Mouse (Mus musculus) cerebellum, adult 9-11 months (tissue): ENCODE results near the gene Tacc2.

Experiments
- DNase-seq: peaks from one replicate; pipeline ENCODE4 v3.0.0; 2022

Tacc2 gene

DNA sequence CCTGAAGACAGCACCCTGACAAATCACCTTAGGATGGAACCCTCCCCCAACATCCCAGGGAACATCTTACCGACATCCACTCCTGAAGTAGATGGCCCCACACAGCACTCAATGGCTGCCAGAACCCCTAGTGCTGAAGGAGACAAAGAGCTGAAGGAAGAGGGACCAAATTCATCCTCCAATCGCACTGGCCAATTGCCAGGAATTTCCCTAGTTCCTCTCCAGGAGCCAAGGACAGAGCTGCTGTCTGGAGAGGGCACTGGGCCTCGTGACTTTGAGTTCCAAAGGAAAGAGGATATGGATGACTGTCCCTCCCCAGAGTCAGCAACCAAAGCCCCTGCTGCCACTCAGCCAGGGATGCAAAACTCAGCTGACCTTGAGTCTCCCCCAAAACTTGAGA, 44.7 kb downstream of the Tacc2 start:
- no peak for DNase-seq

DNA sequence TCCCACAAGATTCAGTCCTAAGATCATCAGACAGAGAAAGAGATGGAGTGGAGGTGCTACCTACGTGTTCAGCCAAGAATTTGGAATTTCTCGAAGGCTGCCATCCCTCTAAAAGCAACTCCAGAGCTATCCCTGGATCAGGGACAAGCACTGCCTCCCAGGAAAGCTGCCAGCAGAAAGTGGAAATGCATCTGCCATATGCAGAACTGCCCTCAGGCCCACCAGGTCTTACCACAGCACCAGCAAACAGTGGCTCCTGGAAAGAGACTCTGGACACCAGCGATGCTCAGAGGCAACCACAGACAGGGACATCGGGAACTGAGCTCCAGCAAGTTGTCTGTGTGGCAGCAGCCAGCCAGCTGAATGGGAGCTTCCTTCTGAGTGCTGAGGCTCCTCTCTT, 45.1 kb downstream of the Tacc2 start:
- DNase-seq: no peak

DNA sequence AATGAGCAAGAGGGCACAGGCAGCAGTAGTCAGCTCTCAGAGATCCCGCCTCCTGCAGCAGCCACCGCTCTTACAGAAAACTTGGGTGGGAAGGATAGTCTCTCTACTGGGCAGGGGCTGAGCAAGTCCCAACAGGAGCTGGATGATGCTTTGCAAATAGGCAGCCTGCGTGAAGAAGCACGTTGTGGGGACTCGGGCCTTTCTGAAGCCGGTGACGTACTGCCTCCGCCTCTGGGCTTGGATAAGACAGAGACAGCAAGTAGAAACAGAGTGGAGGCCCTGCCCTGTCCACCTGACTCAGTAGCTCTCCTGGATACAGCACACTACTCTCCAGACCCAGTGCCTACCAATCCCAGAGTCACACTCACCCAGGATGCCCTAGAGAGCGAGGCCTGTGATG, 47.1 kb downstream of the Tacc2 start:
- no peak for DNase-seq

DNA sequence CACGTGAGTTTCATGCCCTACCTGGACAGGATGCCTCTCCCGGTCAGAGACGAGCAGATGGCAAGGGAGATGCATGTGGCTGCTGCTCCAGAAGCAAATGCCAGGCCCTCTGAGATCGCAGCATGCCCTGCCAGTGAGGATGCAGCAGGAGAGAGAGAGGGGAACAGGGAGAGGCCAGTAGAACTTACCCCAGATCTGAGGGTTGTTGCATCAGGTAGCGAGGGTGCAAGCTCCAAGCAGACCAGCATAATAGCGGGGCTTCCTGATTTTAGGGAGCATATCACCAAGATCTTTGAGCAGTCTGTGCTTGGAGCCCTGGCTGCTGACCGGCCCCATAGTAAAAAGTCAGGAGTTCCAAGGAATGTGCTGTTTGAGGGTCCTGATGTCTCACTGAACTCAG, 48.1 kb downstream of the Tacc2 start:
- peak; percentile 41 for DNase-seq

DNA sequence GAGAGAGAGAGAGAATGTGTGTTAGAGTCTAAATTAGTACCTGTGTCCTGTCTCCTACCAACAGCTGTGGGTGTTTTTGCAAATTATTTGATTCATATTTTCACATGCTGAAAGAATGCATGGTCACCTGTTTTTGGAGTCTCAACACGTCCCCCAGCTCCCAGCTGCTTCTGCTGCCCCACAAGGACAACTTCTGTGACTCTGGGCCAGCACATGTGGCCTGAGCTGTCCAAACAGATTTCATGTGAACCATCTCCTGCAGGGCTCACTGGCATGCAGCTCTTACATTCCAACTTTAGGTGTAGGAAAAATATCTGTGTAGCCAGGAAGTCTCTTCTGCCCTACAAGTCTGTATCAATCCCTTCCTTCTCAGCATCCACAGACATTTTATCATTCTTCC, 51.4 kb downstream of the Tacc2 start:
- no peak for DNase-seq

DNA sequence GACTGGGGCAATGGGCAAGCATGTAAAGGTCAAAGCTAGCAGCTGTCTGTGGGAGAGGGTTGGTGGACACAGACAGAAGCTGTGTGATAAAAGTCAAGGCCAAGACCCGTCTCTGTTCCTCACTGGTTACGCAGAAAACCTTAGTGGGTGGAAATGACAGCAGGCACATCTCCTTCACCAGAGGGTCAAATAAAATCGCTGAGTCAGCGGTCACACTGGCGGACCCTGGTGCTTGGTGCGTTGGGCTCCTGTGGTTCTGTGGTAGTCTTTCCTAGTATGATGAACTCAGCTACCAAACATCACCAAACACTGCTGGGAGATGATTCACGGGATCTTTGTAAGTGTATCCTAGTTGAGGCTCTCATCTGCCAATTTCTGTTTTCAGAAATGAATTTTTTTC, 52.8 kb downstream of the Tacc2 start:
- no peak for DNase-seq

DNA sequence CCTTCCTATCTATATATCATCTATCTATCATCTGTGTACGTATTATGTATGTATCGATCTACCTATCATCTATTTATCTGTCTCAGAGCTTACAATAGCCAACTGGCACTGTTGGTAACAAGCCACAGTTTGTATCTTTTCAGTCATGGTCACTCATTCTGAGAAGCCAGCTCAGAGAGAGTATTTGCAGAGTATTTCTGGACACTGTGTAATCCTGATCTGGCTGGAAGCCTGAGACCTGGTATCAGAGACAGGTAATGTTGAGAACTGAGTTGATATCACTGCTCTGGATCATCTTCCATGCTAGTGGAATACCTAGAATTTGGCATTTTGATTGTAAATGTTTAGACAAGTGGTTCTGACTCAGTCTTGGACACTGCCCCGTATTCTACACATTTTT, 53.7 kb downstream of the Tacc2 start:
- DNase-seq: no peak

DNA sequence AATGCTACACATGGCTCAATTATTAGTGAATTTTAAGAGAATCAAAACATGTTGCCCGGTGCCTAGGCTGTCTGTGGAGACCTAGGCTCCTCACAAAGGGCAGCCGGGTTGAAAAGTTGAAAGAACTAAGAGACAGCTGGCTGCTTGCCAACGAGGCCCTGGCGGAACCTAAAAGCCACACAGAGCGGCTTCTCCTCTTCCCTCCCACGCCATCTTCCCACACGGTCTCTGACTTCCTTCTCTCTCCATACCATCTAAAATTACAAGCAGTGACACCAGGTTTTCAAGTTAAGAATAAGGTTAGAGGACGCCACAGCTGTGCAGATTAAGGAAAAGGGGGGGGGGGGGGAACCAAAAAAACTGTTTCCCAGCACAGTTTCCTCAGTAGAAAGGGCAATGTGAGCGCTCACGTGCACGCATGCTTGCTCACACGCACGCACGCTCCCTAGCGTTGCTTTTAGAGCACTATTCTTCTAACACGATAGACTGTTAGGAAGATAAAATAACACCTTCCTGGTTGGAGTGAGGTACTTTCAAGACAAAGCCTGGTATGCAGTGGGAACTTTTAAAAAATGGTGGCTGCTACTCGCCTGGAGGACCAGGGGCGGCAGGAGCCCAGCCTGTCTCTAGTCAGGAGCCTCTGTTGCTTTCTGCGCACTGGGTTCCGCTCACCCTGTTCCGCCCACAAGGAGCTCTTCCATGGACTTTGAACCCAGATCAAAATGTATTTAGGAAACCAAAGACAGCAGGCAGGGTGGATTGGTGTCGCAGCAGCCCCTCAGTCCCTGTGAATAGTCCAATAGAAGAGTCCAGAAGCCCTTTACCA, 54.5 kb downstream of the Tacc2 start:
- DNase-seq: no peak

DNA sequence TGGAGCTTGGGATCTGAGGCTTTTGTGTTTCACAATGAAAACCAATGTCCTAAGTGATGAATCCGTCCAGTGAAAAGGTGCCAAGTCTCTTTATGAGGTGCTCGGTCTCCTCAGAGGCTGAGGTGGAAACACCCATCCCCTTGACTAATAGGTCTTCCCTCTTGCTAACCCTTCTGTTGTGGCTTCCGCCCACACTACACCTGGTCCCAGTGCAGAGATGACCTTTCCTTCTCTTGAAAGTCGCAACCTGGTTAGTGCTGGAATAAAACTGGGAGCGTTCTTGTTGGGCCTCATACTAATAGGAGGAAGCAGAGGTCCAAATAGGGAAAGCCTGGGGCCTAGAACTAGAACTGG, 55.1 kb downstream of the Tacc2 start:
- DNase-seq: no peak

DNA sequence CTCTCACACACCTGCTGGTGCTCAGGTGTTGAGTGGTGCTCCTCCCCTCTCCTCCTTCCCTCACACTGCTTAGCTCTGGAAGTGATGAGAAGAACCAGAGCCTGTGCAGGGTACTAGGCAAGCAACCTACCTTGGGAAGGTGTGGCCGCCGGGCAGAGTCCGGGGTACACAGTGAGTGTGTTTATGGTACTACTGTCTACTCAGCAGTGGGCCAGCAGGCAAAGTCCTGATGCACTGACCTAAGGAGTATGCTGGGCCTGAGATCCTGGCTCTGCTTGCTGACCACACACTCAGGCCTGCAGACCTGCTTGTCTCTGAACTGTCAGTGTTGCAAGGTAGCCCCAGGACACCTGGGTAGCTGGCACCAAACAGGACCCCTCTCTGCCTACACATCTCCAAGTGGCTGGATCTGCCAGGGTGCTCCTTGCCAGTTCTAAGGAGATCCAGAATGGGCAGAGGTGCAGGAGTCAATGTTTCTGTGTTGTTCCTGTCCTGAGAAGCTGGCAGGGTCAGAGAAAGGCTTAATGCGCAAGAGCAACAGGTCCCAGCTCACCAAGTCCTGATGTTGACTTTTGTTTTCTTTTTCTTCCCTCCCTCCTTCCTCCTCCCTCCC, 57.1 kb downstream of the Tacc2 start:
- DNase-seq: no peak

DNA sequence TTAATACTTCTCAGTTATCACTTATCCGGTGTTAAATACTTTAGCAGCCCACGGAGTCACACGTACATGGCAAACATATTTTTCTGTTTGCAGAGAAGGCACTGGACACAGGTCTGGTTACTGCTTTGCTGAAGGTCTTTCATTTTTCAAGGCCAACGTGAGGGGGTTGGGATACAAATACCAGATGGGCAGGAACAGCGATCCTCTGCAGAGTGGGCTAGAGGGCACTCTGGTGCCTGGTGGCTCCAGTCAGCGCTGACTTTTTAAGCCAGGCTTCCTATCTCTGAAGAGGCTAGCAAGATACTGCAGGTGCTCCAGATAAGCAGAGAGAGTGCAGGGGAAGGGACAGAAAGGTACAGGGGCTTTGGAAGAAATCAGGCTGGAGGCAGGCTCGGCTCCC, 58.0 kb downstream of the Tacc2 start:
- DNase-seq: no peak

DNA sequence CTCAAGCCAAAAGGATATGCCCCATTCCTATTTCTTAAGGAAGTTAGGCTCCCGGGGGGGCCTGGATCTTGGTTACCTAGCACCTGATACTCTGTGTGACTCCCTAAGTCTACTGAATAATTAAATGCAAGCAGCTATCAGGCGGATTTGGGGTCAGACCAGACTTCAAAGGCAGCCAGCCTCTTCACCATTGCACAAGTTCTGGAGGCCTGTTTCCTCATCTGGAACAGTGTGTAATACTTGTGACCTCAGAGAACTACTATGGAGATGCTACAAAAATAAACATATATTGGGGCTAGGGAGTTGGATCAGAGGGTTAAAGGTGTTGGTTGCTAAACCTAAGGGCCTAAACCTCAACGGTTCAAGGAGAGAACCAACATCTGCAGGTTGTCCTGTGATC, 59.0 kb downstream of the Tacc2 start:
- no peak for DNase-seq

DNA sequence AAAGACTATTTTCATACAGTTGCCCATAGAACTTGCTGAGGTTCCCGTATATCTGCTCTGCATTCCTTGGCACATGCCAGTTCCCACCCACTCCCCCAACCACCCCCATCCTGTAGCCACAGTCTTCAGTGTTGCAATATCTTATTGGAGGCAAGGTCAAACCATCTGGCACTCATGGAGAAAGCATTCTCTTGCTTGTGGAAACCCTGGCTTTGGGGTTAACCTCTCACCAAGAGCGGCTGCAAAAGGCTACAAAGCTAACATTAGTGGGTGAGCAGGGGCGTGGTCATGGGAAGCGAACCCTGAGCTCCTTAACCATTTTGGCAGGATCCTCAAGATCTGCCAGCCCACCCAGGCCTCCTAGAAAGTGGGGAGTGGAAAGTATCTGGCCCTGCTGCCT, 59.7 kb downstream of the Tacc2 start:
- no peak for DNase-seq

DNA sequence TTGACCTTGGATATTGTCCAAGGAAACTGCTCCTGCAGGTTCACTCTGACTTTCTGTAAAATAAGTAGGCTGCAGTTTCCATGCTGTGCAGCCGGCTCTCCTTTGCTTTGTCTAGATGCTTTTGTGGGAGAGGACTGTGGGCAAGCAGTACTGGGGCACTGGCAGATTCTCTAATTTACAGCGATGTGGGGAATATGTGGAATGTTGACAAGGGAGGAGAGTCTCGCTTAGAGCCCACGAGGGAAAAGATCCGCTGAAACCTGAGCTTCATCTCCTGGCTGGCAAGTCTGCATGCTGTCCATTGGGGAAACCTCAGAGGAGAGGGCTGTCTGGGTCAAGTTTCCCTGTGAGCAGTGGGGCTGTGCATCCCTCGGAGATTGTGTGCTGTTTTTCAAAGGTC, 60.6 kb downstream of the Tacc2 start:
- DNase-seq: no peak

DNA sequence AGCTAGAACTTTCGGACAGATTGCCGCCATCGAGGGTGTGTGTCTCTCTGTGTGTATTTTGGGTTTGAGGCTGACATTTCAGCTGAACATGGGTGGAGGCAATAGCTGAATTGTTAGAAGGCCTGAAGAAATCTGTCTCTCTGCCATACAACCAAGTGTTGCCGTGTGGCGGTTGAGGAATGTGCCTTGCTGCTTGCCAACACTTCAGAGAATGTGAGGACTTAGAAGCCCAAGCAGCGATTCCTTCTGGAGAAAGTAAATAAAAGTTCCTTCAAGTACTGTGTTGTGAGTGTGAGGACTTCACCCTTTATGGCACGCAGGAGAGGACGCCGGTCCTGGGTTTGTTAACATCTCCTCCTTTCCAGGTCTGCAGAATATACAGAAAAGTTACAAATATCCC, 63.4 kb downstream of the Tacc2 start:
- DNase-seq: no peak

DNA sequence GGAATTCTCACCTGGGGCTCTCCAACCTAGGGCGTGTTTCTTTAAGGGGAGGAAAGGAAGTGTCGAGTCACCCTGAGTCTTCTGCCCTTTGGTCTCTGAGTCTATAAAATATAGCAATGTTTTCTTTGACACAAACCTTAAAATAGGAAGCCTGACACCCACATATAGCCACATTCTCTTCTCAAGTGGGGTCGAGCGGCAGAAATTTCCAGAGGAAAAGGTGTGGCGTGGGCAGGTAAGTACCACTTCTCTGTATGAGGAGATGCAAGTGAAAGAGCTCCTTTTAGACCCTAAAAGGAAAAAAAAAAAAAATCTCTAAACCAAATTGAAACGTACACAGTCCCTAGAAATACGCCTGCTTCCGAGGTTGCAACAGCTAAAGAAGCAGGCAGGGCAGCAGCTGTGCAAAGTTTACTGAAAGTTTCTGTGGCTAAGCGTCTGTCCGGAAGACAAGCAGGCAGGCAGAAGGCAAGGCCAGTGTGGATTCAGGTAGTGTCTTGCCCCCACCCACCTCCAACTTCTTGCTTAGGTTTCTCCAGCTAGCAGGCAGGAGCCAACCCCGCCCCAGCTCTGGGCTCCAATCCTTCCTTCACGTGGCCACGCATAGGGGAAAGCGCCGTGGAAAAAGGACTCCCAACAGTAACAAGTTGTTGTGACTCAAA, 68.2 kb downstream of the Tacc2 start:
- DNase-seq: no peak

DNA sequence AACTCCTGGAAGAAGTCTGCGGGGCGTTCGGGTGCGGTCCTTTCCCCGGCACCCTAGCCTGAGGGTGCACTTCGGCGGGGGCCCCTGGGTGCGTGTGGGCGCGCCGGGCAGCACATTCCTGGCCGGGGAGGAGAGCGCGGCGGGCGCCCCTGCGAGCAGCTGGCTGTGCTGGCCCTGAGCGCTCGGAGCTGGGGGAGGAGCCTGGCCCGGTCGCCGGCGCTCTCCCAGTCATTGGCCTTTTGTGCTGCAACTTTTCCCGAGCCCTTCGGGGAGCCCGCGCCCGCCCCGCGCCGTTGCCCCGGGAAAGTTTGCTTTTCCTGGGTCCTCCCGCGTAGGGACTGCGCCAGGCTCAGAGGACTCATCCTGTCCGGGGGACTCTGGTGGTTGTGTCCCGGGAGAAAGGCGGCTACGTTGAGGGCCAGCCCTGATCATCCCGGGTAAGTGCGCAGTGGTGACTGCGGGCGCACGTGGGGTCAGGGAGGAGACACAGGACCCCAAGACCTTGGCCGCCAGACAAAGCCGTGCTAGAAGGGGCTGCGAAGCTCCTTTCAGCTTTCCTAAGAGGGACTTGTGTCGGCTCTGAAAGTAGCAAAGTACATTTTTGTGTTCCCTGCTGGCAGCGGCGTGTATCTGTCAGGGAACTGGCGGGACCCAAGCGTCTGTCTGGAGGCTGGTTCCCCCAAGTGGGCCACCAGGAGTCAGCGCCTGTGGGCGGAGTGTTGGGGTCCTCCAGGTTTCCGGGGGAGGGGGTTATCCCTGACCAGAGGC, 68.9 kb downstream of the Tacc2 start:
- no peak for DNase-seq

DNA sequence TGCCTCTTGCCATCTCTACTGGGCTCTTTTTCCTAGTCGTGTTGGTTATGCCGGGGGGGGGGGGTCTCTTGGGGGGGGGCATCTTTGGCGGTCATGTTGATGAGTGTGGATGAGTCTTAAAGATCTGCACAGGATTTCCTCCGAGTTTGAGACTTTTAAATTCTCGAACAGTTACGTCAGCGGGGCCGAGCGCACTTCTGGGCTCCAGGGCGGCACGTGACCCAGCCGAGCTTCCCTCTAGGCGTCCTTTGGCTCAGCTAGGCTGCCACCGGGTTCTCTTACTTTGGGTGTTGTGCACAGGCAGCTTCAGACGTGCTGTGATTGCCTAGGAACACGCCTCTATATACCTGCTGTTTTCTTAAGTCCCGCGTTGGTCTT, 69.5 kb downstream of the Tacc2 start:
- no peak for DNase-seq

DNA sequence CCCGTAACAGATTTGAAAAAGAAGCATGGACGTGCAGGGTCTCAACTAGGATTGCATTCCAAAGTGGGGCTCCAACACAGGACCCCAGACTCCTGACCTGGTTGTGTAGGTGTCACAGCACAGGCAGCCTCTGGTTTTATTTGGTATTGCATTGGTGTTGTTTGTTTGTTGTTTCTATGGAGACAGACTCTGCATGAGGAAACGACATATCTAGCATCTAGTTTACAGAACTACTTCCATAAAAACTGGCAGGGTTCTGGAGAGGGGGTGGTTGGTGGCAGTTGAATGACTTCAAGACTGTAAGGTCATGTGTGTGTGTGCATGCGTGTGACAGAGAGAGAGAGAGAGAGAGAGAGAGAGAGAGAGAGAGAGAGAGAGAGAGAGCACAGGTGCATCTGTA, 70.8 kb downstream of the Tacc2 start:
- DNase-seq: no peak

DNA sequence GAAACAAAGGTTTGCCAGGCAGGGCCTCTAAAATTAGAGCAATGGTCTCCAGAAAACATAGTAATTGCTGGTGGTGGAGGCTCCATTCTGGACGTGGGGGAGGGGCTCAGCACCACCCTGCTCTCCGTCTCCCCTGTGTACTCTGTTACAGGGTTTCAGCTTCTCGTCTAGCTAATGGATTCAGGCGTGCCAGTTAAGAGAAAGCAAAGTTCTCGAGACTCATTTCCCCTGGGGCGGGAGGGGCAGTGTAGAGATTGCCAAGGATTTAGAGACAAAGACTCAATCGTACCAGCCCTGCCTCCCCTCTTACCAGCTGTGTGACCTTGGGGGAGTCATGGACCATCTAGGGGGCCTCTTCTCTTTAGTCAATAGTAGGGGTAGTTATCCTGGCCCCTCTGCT, 72.0 kb downstream of the Tacc2 start:
- no peak for DNase-seq

DNA sequence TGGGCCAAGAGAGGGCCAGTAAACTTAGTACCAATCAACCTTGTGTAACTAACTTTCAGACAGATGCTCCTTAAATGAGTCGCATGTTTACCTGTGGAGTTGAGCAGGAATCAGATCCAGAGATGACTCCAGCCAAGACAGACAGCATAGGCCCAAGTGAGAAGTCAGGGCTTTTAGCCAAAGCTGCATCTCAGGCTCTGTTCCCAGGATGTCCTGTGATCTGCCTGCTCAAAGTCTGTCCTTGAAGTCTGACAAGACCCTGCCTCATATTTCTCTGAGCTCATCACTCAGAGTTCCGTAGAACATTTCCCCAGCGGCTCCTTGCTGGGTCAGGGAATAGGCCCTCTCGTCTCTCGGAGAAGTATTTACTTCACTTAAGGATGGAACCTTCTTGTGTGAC, 73.4 kb downstream of the Tacc2 start:
- no peak for DNase-seq

DNA sequence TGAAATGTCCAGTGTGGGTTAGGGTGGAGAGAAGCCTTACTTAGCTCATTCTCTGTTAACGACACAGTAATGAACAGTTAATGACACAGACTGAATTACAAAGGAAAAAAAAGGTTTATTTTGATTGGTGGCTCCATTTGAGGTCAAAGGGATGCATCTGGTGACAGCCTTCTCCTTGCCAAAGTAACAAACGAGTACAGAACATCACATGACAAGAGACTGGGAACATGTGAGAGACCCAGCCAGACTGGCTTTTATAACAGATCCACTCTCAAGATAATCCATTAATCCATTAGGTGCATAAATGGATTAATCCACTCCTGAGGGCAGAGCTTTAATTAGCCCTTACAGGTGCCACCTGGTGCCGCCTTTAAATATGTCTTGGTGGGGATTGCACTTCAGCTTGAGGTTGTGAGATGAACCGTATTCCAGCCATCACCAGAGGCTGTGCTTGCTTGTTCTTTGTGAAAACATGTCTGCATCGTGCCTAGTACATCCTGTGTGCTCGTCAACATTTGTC, 75.9 kb downstream of the Tacc2 start:
- no peak for DNase-seq

DNA sequence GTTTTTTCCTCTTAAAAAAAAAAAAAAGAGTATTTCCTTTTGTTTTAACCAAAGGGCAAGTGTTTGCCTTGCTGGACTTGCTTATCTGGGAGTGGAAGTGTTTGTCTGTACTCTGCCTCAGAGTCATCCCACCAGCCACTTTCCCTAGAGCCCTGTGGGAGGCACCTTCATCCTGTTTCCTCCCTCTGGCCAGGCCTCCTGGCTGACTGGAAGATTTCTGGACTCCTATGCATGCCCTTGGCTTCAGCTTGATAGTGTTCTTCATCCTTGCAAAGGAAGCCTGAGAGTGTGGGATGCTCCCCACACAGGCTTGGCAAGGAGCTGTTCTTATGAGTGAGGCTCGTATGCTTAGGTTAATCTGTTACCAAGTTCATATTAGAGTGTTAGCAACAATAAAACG, 77.3 kb downstream of the Tacc2 start:
- DNase-seq: no peak

DNA sequence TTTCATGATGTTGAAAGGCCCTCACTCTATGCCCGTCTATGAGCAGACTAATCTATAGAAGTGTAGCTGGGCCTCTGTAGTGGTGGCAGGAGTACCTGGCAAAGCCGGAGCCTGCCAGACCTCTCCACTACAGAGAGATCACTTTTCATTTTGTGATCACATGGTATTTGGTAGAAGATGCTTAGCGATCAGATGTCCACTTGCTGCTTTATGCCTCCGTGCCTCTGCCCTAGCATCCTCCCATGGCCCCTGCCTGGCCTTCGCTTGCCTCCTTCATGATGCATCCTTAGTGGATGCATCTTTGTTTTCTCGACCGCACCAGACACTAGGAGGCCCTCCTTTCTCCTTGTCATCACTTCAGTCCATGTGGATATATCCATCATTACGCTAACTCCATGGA, 79.7 kb downstream of the Tacc2 start:
- DNase-seq: no peak
